Mouse (Mus musculus): ENCODE measurements around the gene Vezt.

Vezt gene

DNA sequence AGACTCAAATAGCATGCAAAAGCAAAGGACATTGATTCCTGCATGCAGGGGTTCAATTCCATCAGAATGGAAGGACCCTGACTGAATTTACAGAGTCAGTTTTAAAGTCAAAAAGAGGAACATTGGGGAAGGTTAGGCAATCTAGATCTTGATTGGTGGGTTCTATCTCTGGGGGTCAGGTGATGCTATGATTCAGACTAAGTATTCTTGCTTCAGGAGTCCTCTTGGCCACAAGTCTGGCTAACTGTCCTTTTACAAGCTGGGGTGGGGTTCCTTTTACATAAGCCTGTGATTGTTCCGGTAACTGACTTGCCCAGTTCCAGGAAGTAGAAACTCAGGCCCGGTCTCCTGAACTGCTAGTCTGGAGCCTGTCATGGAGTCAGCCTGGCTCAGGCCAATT, 85.7 kb downstream of the Vezt start:
- no peak for DNase-seq

DNA sequence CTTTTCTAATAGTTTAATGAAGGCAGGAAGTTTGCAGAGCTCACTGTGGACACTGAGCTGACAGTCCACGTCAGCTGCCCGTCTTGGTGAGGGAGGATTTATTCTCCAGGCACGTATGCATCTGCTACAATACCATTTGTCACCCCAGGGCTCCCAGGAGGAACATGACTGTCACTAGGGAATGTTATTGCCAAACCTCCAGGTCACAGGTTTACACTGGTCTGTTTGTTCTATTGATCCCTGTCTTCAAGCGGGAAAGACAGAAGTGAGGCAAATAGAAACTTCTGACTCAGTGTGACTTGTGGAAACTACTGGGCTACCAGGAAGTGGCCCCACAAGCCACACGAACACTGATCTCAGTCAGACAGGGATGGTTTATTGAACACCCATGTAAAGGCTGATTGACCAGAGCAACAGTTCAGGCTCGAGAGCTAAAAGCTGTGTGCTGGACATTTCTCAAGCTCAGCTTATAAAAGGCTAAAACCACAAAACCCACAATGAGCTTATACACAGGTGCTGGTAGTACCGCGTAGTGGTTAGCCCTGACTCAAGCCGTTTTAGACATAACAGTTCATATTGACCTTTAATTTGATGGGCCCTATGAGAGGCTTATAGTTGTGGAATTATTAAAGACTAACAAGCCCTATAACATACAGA, 89.6 kb downstream of the Vezt start:
- DNase-seq, result no peak

DNA sequence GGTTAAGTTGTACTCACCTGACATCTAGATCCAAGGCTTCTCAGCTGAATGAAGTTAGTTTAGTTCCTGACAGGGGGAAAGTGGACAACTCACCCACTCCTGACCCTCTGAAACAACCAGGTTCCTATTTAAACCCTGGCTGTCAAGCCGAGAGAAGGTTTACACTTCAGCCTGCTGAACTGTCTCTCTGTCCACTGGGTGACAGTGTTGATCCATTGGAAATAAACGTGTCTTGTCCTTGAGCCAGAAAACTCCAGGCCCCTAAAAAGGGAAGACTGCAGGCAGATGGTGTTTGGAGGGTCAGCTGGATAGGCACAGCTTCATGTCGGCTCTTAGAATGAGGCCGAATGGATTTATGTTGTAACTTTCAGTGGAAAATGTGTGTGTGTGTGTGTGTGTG, 90.3 kb downstream of the Vezt start:
- DNase-seq, result peak; percentile 31

DNA sequence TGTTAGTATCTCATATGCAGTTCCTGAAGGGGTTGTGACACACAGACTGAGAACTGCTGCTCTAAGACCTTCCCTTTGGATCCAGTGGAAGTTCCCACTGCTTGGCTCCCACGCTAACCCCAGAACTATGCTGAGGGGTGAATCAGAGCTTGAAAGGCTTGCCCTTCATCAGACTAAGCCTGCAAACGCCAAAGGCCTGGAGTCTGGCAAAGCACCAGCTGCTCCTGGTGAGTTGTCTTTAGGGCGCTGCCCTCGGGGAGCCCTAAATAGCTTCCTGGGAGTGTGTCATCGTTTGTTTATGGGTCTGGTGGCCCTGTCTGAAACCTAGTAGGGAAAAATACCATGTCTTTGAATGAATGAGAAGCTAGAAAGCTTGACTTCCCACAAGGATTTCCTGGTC, 91.4 kb downstream of the Vezt start:
- DNase-seq, result no peak

DNA sequence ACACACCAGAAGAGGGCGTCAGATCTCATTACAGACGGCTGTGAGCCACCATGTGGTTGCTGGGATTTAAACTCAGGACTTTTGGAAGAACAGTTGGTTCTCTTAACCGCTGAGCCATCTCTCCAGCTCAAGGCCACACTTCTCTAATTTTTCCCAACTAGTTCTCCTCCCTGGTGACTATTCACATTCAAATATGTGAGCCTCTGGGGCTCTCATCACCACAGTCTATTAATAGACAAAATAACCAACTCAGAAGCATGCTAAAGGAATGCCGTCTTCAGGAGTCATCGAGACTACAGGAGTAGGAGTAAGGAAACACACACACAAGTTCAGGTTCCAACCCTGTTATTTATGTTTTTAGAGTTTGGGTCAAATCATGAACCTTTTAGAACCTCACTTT, 95.3 kb downstream of the Vezt start:
- no peak for DNase-seq

DNA sequence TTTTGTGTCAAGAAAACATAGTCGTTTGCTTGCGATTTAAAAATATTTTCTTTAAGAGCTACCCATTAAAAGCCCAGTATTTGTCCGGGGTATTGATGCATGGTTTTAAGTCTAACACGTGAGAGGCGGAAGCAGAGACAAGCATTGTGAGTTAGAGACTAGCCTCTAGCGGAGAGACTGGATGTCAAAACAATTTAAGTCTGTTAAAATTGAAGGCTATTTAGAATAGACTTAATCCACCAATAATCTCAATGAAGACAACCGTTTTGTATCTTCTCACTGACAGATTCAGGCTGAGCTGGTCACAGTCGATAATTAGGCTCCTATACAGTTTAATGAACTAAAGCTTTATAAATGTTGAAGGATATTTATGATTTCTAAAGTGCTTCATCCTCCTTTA, 95.9 kb downstream of the Vezt start:
- DNase-seq, result no peak

DNA sequence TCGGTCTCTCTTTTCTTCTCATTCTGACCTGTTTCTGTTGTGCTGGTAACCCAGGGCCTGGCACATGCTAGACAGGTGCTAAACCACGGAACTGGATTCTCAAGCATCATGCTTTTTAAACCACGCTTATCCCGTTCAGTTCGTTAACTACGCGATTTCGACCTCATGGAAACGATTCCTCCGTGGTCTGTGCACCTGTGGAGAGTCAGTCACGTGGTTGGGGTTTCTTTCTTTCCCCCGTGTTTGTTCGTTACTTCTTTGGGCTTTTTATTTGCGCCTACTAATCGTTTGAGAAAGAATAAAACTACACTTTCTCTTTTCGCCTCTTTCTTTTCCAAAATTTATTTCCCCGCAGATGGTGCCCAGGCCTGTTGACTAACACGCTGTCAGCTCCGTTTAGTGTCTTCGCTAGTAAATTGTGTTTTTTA, 96.8 kb downstream of the Vezt start:
- DNase-seq, result no peak

DNA sequence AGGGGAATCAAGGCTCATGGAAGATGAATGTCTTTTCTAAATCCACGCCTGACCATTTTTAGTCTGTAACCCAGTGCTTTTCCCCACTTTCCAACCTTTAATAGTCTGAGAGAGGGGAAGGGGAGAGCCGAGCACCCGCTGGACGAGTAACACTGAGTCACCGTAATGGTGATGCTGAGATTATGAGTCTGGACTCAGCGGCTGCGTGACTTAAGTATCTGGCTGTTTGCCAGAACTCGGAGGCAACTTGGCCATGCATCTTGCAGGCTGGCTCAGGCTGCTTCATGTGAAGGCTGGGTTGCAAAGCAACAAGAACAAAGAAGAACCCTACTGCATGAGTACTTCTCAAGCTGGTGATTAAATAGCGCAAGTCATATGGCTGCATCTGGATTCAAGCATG, 101.6 kb downstream of the Vezt start:
- DNase-seq, result no peak

DNA sequence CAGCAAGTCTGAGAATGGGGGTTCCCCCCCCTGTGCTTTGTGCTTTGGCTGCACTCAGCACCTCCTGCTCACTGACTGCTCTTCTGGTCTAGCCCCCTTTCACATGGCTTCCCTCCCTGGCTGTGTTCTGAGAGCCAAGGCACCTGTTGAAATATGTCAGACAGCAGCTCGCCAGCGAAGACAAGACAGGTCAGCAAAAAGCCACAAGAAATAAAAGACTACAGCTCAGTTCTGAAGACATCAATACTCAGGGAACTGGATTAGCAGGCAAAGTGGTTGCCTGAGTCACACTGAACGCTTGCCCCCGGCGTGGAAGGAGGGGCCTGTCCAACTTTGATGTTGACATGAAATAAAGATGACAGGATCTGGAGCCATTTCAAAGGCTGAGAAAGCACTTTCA, 102.8 kb downstream of the Vezt start:
- no peak for DNase-seq

DNA sequence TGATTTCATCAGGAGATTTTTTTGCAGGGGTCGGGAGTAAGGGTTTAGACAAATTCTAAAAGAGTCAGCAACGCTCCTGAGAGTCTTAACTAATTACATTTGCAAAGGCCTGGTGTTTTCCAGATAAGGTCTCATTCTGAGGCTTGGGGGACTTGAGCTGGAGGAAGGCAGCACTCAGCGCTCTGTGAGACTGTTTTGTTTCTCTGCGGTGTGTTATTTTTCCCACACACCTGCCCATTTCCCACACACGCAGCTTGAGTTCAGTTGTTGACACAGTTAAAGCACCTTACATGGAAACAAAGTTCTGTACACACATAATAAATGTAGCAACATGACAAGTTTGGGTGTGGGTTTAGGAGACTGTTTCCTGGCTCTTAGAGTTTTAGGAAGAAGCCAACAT, 103.6 kb downstream of the Vezt start:
- DNase-seq, result no peak

DNA sequence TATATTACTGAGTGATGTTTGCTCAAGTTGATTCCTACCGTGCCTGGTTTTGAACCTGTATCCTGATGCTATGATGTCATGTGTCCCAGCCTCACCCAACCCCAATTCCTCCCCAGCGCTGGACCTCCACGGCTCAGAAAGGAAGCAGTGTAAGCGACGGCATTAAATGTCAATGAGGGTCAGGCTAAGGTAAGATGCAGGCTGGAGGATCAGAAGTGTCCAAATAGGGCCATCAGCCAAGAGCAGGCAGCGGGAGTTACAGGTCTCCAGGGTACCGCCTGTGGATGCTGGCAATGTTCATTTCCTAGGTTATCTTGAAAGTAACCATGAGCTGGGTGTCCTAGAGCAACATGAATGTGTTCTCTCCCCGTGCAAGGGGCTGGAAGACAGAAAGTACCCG, 104.2 kb downstream of the Vezt start:
- no peak for DNase-seq

DNA sequence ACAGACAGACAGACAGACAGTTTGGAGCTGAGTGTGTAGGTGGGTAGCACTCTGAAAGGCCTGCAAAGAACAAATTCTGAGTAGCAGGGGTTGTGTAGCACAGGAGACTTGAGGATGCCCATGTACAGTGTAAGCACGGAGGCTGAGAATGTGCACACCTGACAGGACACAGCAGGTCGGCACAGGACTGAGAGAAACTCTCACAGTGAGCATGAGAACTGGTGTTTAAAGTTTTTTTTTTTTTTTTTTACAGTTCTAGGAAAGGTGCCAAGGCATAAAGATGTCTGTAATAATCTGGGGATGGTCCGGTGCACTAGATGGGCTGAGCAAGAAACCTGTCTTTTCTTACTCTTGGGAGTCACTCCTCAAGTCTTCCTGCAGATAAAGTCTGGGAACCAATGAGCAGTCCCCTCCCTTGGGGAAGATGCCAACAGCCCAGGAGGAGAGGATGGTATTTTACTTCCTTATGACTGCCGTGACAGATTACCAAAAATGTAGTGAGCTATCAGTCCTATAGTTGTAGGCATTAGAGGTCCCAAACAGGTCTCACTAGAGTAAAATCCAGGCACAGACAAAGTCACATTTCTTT, 105.3 kb downstream of the Vezt start:
- no peak for DNase-seq

DNA sequence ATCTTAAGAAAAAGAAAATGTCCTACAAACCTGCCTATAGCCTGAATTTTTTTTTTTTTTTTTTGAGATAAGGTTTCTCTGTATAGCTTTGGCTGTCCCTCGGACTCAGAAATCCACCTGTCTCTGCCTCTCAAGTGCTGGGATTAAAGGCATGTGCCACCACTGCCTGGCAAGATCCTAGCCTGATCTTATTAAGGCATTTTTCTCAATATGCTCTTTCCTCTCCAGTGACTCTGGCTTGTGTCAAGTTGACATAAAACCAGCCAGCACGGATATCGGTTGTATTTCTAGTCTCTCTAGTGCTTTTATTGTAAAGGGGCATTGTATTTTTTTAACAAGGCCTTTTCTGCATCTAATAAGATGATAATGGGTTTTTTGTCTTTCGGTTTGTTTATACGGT, 111.0 kb downstream of the Vezt start:
- no peak for DNase-seq

DNA sequence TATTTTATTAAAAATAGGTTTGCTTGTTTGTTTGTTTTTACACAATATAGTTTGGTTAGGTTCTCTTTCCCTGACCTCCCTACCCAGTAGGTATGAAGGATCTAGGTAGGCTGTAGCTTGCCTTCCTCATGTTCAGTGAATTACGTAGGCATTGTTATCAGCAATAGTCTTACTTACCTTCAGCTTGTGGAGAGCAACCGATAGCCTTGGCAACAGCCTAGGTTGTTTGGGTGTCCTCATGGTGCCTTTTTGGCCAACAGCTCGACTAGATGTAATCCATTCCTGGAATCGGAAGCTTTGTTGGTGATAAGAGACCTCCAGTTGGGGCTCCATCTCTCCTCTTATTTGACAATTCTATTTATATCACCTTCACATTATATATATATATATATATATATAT, 114.5 kb downstream of the Vezt start:
- DNase-seq, result no peak

DNA sequence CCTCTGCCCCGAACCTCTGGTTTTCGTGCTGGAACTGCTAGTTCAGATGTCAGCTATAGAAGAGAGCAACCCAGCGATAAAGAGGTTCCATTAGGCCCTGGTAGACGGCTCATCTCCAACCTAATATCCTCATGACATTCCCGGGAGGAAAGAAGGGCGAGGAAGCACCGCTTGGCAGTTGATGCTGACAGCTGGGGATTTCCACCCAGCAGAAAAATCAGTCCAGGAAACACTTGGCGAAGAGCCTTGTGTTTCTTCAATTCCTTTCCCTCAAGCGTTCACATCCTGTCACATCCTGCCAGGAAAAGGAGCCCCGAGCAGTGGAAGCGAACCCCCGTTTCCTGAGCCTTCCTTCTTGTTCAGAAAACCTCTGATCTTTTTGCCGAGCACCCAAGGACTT, 116.4 kb downstream of the Vezt start:
- DNase-seq, result peak; percentile 58

DNA sequence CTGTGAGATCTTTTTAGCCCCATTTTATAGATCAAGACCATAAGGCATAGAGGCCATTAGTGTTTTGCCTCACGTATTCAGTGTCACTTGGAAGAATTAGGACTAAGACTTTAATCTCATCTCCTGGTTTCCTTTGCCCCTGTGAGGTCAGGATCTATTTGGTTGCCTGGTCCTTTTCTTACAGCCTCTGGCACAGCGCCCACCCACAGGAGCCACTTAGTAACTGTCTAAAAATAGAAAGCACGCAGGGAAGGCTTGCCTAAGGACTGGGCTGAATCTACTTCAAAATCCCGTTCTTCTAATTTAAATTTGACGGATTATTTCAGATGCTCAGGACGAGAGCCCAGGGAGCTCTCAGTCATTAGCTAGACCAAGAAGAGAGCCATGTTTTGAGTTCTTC, 116.9 kb downstream of the Vezt start:
- DNase-seq, result peak; percentile 64

DNA sequence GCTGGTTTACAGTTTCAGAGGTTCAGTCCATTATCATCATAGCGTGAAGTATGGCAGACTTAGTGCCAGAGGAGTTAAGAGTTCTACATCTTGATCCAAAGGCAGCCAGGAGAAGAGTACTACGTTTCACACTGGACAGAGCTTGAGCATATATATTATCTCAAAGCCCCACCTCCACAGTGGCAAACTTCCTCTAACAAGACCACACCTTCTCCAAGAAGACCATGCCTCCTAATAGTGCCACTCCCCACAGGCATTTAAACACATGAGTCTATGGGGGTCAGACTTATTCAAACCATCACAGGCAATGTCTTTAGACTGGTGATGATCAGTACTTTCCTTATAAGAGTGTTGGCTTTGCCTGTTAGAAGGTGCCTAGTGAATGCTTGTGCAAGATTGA, 117.5 kb downstream of the Vezt start:
- no peak for DNase-seq

DNA sequence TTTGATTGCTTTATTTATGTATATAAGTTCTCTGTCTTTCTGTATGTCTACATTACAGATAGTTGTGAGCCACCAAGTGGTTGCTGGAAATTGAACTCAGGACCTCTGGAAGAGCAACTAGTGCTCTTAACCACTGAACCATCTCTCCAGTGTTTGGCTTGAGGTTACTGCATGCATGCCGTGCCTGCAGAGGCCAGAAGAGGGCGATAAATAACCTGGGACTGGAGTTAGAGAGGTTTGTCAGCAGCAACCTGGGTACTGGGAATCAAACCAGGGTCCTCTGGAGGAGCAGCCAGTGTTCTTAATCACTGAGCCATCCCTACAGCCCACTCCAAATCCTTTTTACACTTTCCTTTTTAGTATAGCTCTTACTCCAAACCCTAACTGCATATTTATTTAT, 118.8 kb downstream of the Vezt start:
- DNase-seq, result no peak

DNA sequence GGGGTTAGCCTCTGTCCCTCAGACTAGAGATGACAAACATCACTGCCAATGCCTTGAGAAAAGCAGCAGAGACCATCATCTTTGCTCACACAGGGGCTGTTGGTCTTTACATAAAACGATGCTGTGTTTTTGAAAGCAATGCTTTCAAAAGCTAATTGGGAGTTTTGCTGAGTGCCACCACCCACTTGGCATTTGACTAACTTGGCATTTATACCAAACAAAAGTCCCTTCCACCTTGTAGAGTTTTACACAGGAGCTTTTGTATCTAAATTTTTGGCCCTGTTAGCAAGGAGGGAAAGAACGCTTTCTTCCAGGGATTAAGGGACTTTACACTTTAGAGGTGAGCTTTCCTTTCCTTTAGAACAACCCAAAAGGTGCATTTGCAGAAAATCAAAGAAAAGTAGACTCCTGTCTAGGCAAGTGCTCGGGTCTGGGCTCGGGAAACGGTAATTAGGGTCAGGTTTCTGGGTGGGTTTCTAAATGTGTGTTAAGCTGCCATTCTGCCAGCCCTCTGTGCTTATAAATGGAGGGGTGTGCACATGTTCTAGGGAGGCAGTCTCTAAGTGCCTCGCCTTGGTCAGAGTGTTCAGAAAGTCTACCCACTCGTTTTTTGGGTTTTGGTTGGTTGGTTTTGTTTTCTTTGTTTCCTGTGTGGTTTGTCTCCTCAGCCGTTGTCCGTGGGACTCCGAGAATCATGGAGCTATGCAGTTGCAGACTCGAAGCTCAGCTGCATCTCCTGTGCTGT, 119.9 kb downstream of the Vezt start:
- DNase-seq, result no peak

DNA sequence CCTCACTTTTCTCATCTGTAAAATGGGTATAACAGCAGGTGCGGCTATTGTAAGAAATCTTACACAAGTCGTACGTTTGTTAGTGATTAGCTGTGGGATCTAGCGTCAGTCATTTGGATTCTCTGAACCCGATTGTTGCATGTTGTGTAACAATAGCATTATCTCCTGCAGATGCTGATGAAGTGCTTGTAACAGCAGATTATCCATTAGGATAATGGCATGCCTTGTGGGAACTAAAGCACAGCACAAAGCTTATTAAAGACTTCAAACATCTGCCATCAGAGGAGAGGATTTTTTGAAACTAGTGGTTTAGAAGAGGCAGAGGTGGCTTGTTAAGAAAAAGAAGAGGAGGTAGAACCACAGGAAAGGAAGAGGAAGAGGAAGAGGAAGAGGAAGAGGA, 122.1 kb downstream of the Vezt start:
- DNase-seq, result no peak

DNA sequence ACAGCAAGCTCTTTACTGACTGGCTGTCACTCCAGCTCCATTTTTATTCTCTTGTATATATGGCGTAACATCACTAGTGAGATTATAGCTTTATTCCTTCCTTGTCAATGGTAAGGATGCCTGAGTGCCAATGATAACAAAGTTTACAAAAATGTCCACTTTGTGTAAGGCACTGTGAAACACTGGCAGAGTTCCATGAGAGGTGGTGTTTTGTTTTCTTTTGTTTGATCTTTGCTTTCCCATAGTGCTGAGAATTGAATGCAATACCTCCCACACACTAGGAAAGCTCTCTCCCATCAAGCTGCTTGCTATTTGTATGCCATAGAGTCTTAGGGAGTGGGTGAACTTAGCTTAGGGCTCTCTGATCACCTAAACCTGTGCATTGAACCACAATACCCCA, 122.7 kb downstream of the Vezt start:
- DNase-seq, result no peak

DNA sequence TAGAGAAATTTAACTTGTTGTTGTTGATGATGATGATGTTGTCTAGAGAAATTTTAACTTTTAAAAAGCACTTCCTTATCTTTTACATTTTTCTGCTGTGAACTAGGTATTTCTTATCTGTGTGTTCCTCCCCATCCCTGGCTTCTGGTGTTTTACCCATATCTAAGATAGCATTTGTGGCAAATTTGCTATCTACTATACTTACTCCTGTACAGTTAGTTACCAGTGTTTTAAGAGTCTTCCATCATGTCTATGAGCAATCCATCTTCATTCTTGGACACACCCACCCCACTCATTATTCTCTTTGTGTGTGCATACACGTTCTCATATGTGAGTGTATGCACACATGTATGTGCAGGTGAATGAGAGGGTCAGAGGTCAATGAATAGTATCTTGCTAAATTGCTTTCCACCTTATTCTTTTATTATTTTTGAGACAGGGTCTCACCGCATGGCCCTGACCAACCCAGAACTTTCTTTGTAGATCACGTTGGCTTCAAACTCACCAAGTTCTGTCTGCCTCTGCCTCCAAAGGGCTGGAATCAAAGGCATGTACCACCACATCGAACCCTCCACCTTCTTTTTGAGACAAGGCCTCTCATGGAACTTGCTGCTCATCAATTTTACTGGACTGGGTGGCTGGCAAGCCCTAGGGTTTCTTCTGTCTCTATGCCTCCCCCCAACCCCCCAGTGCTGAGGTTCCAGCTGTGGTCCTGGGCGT, 123.3 kb downstream of the Vezt start:
- DNase-seq, result no peak

DNA sequence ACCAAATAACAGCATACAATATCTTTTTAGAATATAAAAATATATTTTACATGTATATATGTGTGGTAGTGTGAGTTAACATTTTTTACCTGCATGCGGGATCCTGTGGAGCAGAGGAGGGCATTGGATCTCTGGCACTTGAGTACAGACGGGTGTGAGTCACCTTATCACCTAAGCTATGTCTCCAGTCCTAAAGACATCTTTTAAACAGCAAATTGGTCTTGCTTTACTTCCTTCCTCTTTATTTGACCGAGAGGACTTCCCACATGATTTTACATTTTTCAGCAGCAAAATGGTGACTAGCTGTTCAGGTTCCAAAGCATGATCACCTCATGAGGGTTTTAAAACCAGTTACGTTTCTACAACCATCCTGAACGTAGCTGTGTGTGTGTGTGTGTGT, 124.3 kb downstream of the Vezt start:
- no peak for DNase-seq

Measured in kidney, adult 9 months (tissue).